Mouse (Mus musculus) spleen, postnatal 10 days (tissue): Measurements from ENCODE around the gene Mst1r.

Experiments used
- DNase-seq, 2 experiments: peaks; one replicate each; pipeline ENCODE4 v3.0.0; 2021 to 2022; ENCODE audit warnings: low spot score in 2 of 2

Gene Mst1r

GRCm38 (mm10) chr9:107906252-107906966 lies at the start of gene Mst1r:
TSS of gene Mst1r (plus strand) at chr9:107906873.
- DNase-seq = peak in 1 of 2 experiments; percentile 68

DNA sequence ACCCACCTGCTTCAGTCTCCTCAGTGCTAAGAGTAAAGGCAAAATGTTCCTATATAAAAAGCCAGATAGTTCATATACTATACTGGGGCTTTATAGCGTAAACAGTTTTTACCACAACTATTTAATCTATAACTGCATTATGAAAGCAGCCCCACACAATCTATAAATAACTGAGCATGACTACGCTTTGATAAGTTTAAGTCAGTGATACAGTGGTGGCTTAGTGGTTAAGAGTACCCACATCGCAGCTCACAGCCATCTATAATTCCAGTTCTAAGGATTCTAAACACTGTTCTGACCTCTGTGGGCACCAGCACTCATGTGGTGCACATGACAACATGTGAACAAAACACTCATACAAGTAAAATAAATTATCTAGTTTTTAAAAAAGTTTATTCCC lies 48.3 kb upstream of the Mst1r start:
- DNase-seq = no peak

GRCm38 (mm10) chr9:107864493-107864892 lies 42.2 kb upstream of the Mst1r start:
- DNase-seq = no peak

DNA sequence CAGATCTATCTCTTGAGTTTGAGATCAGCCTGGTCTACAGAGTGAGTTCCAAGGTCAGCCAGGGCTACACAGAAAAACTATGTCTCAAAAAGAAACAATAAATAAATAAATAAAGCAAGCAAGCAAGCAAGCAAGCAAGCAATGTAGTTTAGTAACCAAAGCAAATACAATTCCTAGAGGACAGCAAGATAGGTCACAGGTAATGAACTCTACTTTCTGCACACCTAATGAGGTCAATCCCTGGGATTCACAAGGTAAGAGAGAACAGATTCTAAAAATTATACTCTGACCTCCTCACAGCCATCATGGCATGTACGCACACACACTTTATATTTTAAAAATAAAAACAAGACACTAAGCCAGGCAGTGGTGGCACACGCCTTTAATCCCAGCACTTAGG lies 40.6 kb upstream of the Mst1r start:
- DNase-seq = no peak

- DNase-seq = peak; percentile 88 to 93
These were observed 34.1 kb upstream of the Mst1r start for GRCm38 (mm10) chr9:107872350-107873098.

DNA sequence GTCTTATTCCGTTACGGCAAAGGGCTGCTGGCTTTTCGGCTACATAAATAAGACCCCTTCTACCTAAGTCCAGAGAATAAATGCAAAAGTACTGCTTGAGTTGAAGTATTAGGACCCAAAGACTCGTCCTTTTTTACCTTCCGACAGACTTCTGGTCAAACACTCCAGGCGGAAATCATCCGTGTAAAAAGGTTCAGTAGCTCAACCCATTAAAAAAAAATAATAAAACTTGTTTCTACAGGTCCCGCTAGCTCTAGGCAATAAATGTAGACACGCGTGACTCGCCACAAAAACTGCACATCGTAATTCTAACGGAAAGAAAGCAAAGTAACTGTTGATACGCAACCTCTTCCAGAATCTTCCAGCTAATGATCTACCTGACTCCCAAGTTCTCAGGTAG lies 33.5 kb upstream of the Mst1r start, which contains the start of gene Rbm6:
TSS of gene Rbm6 (minus strand) at position 101 of the 400 bp plus-strand sequence.
- no peak for DNase-seq

GRCm38 (mm10) chr9:107880411-107880810 lies 26.3 kb upstream of the Mst1r start:
- no peak for DNase-seq

- peak; percentile 74 to 83 for DNase-seq
These were observed 18.8 kb upstream of the Mst1r start, which contains the start of gene Mon1a for GRCm38 (mm10) chr9:107887804-107888266. TSS of gene Mon1a (plus strand) at chr9:107888151.

DNA sequence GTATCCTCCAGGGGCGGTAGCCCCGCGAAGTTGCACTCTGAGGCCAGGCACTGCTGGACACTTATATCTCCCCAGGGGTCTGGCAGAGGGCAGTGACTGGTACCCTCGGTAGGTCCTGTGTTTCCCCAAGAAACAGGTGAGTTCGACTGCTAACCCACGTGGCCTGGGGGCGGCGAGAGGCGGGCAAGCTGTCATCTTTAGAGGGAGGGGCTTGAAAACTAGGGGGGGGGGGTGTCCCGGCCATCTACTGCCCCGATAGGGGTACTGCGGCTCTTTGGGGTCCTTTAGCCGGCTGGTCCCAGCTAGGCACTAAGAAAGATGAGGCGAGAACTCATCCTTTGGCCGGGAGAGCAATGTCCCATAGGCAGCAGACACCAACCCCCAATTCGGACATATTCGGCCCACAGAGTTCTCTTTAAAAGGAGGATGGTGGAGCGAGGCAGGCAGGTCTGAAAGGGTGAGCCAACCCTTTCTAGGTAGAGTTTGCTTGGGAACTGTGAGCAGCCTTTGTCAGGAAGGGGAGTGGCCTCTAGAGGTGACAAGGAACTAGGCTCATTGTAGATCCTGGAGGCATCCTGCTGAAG lies 18.3 kb upstream of the Mst1r start:
- DNase-seq = peak in 1 of 2 experiments; percentile 33

DNA sequence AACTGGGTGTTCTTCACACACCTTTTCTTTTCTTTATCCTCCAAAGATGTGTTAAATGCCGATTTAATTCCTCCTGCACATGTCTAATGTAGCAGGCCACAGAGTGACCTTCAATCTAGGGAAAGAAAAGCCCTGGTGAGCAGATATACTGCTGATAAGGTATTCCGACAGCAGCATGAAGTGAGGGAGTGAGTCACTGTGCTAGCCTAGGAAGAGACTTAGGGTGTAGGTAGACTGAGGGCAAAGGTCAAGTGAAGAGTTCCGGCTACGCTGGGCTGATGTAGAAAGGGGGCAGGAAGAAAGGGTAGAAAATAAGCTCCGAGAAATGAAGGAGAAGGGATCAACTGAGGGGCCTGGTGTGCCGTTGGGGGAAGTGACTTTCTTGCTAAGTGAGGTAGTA lies 16.4 kb upstream of the Mst1r start:
- DNase-seq = no peak

GRCm38 (mm10) chr9:107891023-107891422 lies 15.7 kb upstream of the Mst1r start:
- peak in 1 of 2 experiments; percentile 69 for DNase-seq

GRCm38 (mm10) chr9:107898563-107898962 lies 8.1 kb upstream of the Mst1r start:
- no peak for DNase-seq

GRCm38 (mm10) chr9:107899855-107900254 lies 6.8 kb upstream of the Mst1r start:
- peak in 1 of 2 experiments; percentile 16 for DNase-seq

GRCm38 (mm10) chr9:107900840-107901626 lies 5.6 kb upstream of the Mst1r start:
- peak; percentile 49 to 79 for DNase-seq

DNA sequence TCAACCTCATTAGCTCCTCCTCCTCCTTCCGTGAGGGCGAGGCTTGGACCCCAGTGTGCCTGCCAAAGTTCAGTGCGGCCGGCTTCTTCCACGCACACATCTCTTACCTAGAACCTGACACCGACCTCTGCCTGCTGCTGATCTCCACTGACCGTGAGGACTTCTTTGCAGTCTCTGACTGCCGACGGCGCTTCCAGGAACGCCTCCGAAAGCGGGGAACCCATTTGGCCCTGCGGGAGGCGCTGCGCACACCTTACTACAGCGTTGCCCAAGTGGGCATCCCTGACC lies 5.1 kb upstream of the Mst1r start:
- no peak for DNase-seq

GRCm38 (mm10) chr9:107904726-107905125 lies 1.9 kb upstream of the Mst1r start:
- peak; percentile 87 to 91 for DNase-seq

- DNase-seq = no peak
These were observed 511 bp downstream of the Mst1r start for GRCm38 (mm10) chr9:107906967-107907800.

- DNase-seq = no peak
These were observed 1.1 kb downstream of the Mst1r start for GRCm38 (mm10) chr9:107907801-107908120.

DNA sequence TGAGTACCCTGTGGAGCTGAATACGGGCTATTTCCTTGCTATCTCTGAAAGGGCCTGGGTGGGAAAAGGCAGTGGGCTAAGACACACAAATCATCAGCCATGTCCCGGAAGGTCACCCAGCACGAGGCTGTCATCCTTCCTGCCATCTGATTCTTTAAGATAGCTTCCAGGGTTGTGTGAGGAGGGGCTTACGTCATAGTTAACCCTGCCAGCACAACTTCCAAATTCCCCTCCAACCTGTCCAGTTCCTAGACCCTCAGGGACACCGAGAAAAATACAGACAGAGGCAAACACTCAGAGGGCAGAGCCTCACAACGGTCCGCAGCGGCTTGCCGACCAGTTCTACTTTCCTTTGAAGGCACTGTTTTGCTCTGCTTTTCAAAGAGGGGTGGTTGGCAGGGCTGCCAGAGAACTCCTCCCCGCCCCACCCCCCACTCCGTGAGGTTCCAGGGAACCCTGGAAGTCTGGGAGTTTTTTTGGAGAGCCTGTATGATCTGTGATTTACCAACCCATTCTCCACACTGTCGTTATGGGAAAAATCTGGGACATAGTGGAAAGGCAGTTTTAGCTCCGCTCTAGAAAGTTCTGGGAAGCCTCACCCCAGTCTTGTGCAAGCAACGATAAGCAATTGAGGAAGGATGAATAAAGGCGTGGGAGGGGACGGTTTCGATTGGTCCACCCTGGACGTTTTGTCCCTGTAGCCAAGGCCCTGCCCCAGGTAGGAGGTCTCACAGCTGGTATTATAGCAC lies 1.9 kb downstream of the Mst1r start:
- DNase-seq = no peak

DNA sequence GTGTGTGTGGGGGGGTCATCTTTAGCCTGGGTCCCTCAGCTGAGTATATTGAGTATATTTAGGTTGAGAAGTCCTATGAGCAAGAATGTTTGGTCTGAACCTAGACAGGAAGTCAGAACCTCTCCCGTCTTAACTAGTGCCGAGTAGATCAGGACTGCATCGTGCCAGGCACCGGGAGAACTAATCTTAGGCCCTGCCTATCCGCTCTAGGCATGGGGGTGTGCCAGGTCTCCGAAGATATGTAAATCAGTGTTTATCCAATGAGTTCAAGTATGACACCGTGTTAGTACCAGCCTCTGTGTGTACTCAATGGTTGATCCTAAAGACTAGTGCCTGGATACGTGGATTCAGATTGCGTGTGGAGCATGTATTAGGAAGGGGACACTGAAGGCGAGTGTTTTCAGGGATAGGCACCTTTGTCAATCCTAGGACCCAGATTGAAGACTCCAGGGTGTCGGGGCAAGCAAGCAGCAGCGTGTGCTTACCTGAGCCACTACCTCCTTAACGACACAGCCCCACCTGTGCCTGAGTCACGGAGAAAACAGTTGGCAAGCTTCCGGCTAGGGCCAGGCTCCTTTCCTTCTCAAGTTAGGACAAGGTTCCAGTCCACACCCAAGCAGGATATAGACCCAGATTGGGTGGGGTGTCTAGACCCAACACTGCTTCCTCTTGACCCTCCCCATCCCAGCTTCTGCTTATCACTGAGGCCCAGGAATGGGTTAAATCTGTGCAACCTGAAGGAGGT lies 3.5 kb downstream of the Mst1r start:
- DNase-seq = no peak
